Mouse (Mus musculus): ENCODE data around the gene Golga3.
A peak's percentile ranks its signal among the peaks of the same experiment; 100 is the strongest.

The Golga3 gene

GRCm38 (mm10) chr5:110231638-110232037 lies 55.1 kb downstream of the Golga3 start:
- DNase-seq (ENCODE audit: low spot score), result peak; percentile 28

DNA sequence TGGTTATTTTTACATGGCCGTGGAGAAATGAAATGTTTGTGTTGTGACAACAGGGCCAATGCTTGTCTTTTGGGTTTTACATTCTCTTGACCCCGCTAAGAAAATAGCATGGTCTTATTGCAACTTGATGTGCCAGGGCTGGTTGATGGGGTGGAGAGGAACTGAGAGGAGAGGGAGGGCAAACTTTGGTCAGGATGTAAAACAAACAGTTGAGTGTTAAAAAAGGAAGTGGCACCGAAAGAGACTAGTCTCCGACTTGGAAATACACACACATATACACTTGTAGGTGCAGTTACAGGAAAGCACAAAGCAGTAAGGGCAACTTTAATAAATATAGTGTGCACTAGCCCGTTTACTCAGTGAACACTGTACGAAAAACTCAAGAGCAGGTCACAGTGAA lies 55.8 kb downstream of the Golga3 start:
- DNase-seq (ENCODE audit: low spot score), result no peak

DNA sequence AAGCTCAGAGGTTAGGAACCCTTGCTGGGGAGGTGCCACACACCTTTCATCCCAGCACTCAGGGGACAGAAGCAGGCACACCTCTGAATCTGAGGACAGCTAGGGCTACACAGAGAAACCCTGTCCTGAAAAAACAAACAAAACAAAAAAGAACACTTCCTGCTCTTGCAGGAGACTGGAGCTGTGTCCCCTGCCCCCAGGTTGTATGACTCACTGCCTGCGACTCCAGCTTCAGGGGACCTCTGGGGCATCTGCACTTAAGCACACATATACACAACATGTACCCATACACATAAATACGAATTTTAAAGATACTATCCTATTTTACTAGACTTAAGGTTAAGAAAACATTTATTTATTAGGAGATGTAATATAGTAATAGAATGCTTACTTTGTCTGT lies 67.6 kb downstream of the Golga3 start:
- DNase-seq (ENCODE audit: low spot score), result no peak

- no peak for DNase-seq (ENCODE audit: low spot score)
Observed at GRCm38 (mm10) chr5:110266941-110267340, 90.4 kb downstream of the Golga3 start.

DNA sequence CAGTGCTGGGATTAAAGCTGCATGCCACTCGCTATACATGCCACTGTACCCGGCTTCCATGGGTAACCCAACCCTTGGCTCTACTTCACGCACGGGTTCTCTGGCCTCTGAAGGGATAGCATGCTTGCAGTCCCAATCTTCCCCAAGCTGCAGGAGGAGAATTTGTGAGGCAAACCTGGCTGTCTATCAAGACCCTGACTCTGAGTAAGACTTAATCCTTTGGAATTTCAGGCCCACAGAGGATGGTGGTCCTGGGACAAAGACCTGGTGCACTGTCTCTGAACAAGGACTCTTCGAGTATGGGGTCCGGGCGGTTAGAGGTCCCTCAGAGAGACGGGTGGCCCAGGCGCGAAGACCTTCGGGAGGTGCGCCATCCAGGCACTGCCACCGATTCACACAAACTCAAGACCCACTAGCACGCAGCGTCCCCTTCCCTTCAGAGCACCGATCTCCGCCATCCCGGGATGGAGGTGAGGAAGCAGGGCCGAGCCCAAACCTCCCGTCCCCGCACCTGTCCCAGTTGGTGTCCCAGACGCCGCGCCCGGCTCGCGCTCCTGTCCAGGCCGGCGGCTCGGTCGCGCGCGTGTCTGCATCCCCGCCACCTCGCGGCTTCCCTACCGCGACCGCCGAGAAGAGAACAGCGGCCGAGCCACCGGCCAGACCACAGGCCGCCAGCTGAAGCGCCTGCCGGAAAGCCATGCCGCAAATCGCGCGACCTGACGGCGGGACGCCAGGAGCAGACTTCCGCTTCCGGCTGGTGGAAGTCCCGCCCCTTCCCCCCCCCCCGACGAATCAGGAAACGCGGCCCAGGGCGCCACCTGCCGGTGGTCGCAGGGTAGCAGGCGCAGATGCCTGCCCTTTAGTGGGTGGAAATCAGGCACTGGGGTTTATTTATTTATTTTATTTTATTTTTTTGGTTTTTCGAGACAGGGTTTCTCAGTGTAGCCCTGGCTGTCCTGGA lies 92.9 kb downstream of the Golga3 start, which contains the start of gene Pgam5:
TSS of gene Pgam5 (minus strand) at position 773 of the 961 bp plus-strand sequence.
- DNase-seq (ENCODE audit: low spot score), result peak; percentile 85

- no peak for DNase-seq (ENCODE audit: low spot score)
Observed at GRCm38 (mm10) chr5:110270242-110270641, 93.7 kb downstream of the Golga3 start.

DNA sequence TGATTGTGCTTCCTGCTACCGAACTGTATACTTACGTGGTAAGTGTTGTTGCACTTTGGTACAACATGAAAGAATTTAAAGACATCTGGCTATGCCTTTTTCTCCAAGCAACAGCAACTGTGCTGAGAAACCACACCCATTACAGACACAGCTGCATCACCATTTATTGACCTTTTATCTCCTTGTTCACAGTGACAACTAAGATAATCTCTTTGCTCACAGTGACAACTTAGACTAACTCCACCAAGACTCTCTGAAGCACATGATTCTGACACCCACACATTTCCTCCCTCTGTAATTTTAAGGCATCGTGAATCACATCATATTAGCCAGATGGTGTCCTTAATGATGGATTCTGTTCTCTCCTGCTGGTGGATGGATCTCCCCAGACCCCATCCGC lies 97.6 kb downstream of the Golga3 start:
- DNase-seq (ENCODE audit: low spot score), result peak; percentile 61

GRCm38 (mm10) chr5:110274846-110275245 lies 98.3 kb downstream of the Golga3 start:
- no peak for DNase-seq (ENCODE audit: low spot score)

All from c-Kit-positive CD71-positive TER-119-positive erythroid progenitor cells, embryonic 14.5 days (primary cell).